Mouse (Mus musculus) myocyte (in vitro differentiated cells): ENCODE results near the gene Olfr1412. TPM values are rescaled to one million over a fixed set of nuclear protein-coding genes. Genes with fewer than 3 reads are reported as not detected.
A peak's percentile ranks its signal among the peaks of the same experiment; 100 is the strongest.

ENCODE experiments used
- H3K27me3 ChIP-seq: one replicate; pipeline ENCODE4 v1.6.1; 2011; ENCODE audit not compliant: control insufficient read depth, insufficient read depth, insufficient read length
- H3K36me3 ChIP-seq: one replicate; pipeline ENCODE4 v1.6.1; 2011; ENCODE audit not compliant: control insufficient read depth, insufficient read depth
- H3K4me2 ChIP-seq: one replicate; pipeline ENCODE4 v1.6.1; 2011; ENCODE audit warnings: low read depth, control low read depth
- H3K4me3 ChIP-seq: one replicate; pipeline ENCODE4 v1.5.1; 2011; ENCODE audit warnings: mild to moderate bottlenecking, control low read depth, moderate library complexity
- H3K79me2 ChIP-seq: one replicate; pipeline ENCODE4 v1.6.1; 2011; ENCODE audit not compliant: control insufficient read depth, insufficient read depth
- H3ac ChIP-seq: one replicate; pipeline ENCODE4 v1.6.1; 2011; ENCODE audit not compliant: control insufficient read depth, insufficient read length
- CEBPB ChIP-seq: IDR thresholded peaks from 2 replicates; pipeline ENCODE4 v1.6.1; 2011; ENCODE audit warnings: mild to moderate bottlenecking, moderate library complexity; ENCODE audit not compliant: poor library complexity, insufficient read depth, severe bottlenecking
- E2F4 ChIP-seq: IDR thresholded peaks from one replicate; pipeline ENCODE4 v1.6.1; 2011; ENCODE audit warnings: mild to moderate bottlenecking, control low read depth, moderate library complexity; ENCODE audit not compliant: insufficient read depth
- MAX ChIP-seq: IDR thresholded peaks from one replicate; pipeline ENCODE4 v1.6.1; 2011; ENCODE audit warnings: low read depth, mild to moderate bottlenecking, control low read depth
- MYOD1 ChIP-seq, 3 experiments: IDR thresholded peaks; one replicate each; pipeline ENCODE4 v1.6.1; 2011; ENCODE audit warnings: control low read depth in 2 of 3, low read depth in 2 of 3, mild to moderate bottlenecking in 2 of 3, moderate library complexity in 1 of 3; ENCODE audit not compliant: insufficient read length in 2 of 3, control insufficient read depth in 1 of 3
- MYOG ChIP-seq, 3 experiments: IDR thresholded peaks; one replicate each; pipeline ENCODE4 v1.6.1; 2011; ENCODE audit warnings: control low read depth in 2 of 3, low read depth in 2 of 3, mild to moderate bottlenecking in 2 of 3; ENCODE audit not compliant: insufficient read length in 2 of 3, control insufficient read depth in 1 of 3, insufficient read depth in 1 of 3
- POLR2A ChIP-seq: IDR thresholded peaks from one replicate; pipeline ENCODE4 v1.6.1; 2011; ENCODE audit warnings: low read depth, mild to moderate bottlenecking, control low read depth, moderate library complexity; ENCODE audit not compliant: insufficient read length
- POLR2AphosphoS2 ChIP-seq: IDR thresholded peaks from one replicate; pipeline ENCODE4 v1.6.1; 2011; ENCODE audit warnings: low read depth, control low read depth; ENCODE audit not compliant: insufficient read length
- REST ChIP-seq: IDR thresholded peaks from one replicate; pipeline ENCODE4 v1.6.1; 2011; ENCODE audit warnings: mild to moderate bottlenecking, control low read depth, moderate library complexity; ENCODE audit not compliant: insufficient read depth, insufficient read length
- SRF ChIP-seq: IDR thresholded peaks from one replicate; pipeline ENCODE4 v1.6.1; 2011; ENCODE audit warnings: low read depth; ENCODE audit not compliant: control insufficient read depth, insufficient read length
- TCF12 ChIP-seq: IDR thresholded peaks from one replicate; pipeline ENCODE4 v1.6.1; 2011; ENCODE audit warnings: mild to moderate bottlenecking, control low read depth; ENCODE audit not compliant: poor library complexity, insufficient read depth, severe bottlenecking
- TCF3 ChIP-seq: IDR thresholded peaks from one replicate; pipeline ENCODE4 v1.6.1; 2011; ENCODE audit warnings: low read depth, control low read depth; ENCODE audit not compliant: insufficient read length
- USF1 ChIP-seq: IDR thresholded peaks from one replicate; pipeline ENCODE4 v1.6.1; 2011; ENCODE audit warnings: low read depth, mild to moderate bottlenecking, control low read depth, moderate library complexity
- polyA plus RNA-seq: library from polyadenylated mRNA; unstranded; fragments of >200 nt; fragmentation: generic; extraction: Trizol; gene quantifications from one replicate; pipeline ENCODE4 v1.2.1, GENCODE M21; 2012; ENCODE audit warnings: missing spikeins

The Olfr1412 gene
- polyA plus RNA-seq, 1 experiment: not detected

DNA sequence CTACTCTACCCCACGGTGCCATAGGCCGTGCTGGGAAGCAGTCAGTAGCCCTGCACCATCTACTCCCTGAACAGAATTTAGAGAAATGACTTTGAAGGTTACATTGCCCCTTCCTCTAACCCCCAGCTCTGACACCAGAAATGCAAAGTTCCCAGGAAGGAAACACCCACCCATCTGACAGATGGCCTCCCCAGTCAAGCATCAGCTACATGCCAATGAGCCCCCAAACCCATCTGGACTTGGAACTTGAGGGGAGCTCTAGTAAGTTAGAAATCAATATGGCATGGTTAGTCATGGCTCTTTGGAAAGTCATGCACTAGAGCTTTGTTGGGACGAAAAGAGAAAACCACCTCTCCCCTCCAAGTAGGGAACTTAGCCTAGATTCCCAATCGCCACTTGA lies 53.2 kb downstream of the Olfr1412 start:
- H3K36me3 ChIP-seq: peaks cover 23% of the 10 kb centered on the region
- no peak overlapping the region for H3K4me2 ChIP-seq
- no peak overlapping the region for H3ac ChIP-seq
- no peaks in the 10 kb centered on the region for H3K27me3 ChIP-seq
- no peak overlapping the region for H3K4me3 ChIP-seq
- TF ChIP-seq E2F4 (no peak), POLR2A (no peak), REST (no peak), MYOG (IDR thresholded peaks at IDR 0.05; ENCODE audit: control insufficient read depth in 1 of 3, insufficient read depth in 1 of 3, insufficient read length in 2 of 3, low read depth in 2 of 3) (no peak), POLR2AphosphoS2 (no peak), USF1 (no peak), SRF (no peak), TCF3 (no peak), TCF12 (no peak), CEBPB (no peak), MYOD1 (IDR thresholded peaks at IDR 0.05; ENCODE audit: control insufficient read depth in 1 of 3, insufficient read length in 2 of 3, low read depth in 2 of 3) (no peak), MAX (no peak)
- H3K79me2 ChIP-seq: peaks cover 21% of the 10 kb centered on the region

DNA sequence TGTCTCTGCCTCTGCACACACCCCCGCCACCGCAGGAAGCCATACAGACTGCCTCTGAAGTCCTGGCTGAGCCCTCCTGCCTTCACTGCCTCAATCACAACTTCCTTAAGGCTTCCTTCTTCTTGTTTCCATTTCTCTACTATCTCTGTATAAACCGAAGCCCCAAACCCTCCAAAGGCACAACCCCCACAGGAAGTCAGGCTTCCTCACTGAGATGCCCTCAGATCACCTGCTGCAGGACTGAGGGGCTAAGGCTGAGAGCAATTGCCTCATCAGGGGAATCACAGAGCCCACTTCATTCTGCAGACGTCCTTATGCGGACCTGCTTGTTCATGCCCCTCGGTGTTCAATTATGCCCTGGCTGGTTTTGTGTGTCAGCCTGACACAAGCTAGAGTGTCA lies 54.8 kb downstream of the Olfr1412 start:
- Histone ChIP-seq H3ac (no peak overlapping the region), H3K4me3 (peak overlapping the region; percentile 78), H3K4me2 (peak overlapping the region; percentile 80), H3K27me3 (no peaks in the 10 kb centered on the region), H3K79me2 (peaks cover 21% of the 10 kb centered on the region), H3K36me3 (peaks cover 23% of the 10 kb centered on the region)
- no peak for TF ChIP-seq E2F4
- no peak for TF ChIP-seq TCF12
- TF ChIP-seq REST: no peak
- TF ChIP-seq SRF: no peak
- TF ChIP-seq POLR2A: no peak
- no peak for TF ChIP-seq MAX

Other genes with a start within 250 kb of the Olfr1412 start
- gene Ndufa10, start 111.9 kb upstream of the Olfr1412 start, polyA plus RNA-seq: 162 TPM
- not detected for gene Olfr1416, start 100.7 kb upstream of the Olfr1412 start, polyA plus RNA-seq
- gene Olfr1415, start 89.7 kb upstream of the Olfr1412 start, polyA plus RNA-seq: not detected
- not detected for gene Olfr1414, start 67.1 kb upstream of the Olfr1412 start, polyA plus RNA-seq
- not detected for gene Olfr1413, start 14.5 kb upstream of the Olfr1412 start, polyA plus RNA-seq
- not detected for gene Olfr1411, start 8.6 kb downstream of the Olfr1412 start, polyA plus RNA-seq
- gene Olfr1410, start 20.0 kb downstream of the Olfr1412 start, polyA plus RNA-seq: not detected
- not detected for gene Olfr12, start 32.0 kb downstream of the Olfr1412 start, polyA plus RNA-seq
- gene Cops9, start 56.2 kb downstream of the Olfr1412 start, polyA plus RNA-seq: 507 TPM
- gene Otos, start 63.1 kb downstream of the Olfr1412 start, polyA plus RNA-seq: 1.2 TPM
- 930 TPM for gene Gpc1, start 245.9 kb downstream of the Olfr1412 start, polyA plus RNA-seq